In genomic region chr6:94181673-94182255, GRCm38 (mm10) we compare ENCODE assay signal across 23 mouse cellular contexts.
DNase-seq lines count a peak whose midpoint lies in the region; ATAC-seq lines count a peak whose summit lies in the region.
"Had no signal": no experiment of that assay in that cellular context is flagged by ENCODE, and none has a peak within 500 bp of the region (broad histone marks: within the 10 kb centered on the region; RNA-seq: fewer than 3 reads in every experiment).

No protein-coding gene starts in this region.

- H3K4me2 ChIP-seq in kidney, embryonic 15.5 days, result no peak overlapping the region
- H3K4me2 ChIP-seq: embryonic facial prominence, embryonic 15.5 days; hindbrain, embryonic 15.5 days had no signal

- H3K27ac ChIP-seq in heart, embryonic 10.5 days, result peak overlapping the region; percentile 39; the same call in 1 of the 2 replicates
- peak overlapping the region; percentile 78; the same call in 1 of the 2 replicates for H3K27ac ChIP-seq in kidney, embryonic 15.5 days
- 0 out of 2 replicates have a peak overlapping the region, but pooled peaks have one; percentile 3 for H3K27ac ChIP-seq in limb, embryonic 10.5 days
- H3K27ac ChIP-seq: embryonic facial prominence, embryonic 15.5 days; forebrain, embryonic 10.5 days; hindbrain, embryonic 15.5 days; macrophage; midbrain, embryonic 10.5 days had no signal

- 42% methylated on average over 2 of the region's 2 CpGs for WGBS in heart, embryonic 10.5 days
- 16% methylated on average over 2 of the region's 2 CpGs for WGBS in kidney, embryonic 15.5 days
- WGBS in limb, embryonic 10.5 days, result 7% methylated on average over 2 of the region's 2 CpGs

- H3K36me3 ChIP-seq in heart, embryonic 10.5 days, result no peaks in the 10 kb centered on the region
- H3K36me3 ChIP-seq in kidney, embryonic 15.5 days, result no peaks in the 10 kb centered on the region
- H3K36me3 ChIP-seq in limb, embryonic 10.5 days, result no peaks in the 10 kb centered on the region
- H3K36me3 ChIP-seq: embryonic facial prominence, embryonic 15.5 days; forebrain, embryonic 10.5 days; hindbrain, embryonic 15.5 days; midbrain, embryonic 10.5 days had no signal

- H3K9me3 ChIP-seq in heart, embryonic 10.5 days, result no peaks in the 10 kb centered on the region
- no peaks in the 10 kb centered on the region for H3K9me3 ChIP-seq in kidney, embryonic 15.5 days (replicated peaks)
- no peaks in the 10 kb centered on the region for H3K9me3 ChIP-seq in limb, embryonic 10.5 days (replicated peaks)
- H3K9me3 ChIP-seq: embryonic facial prominence, embryonic 15.5 days; forebrain, embryonic 10.5 days; hindbrain, embryonic 15.5 days; midbrain, embryonic 10.5 days had no signal

- intact Hi-C loops in heart, postnatal 36 days (cut with DNase I), result no loop called here
- intact Hi-C loops in left cerebral cortex, postnatal 10 days (cut with DNase I), result no loop called here

- peaks cover 80% of the 10 kb centered on the region for H3K4me1 ChIP-seq in heart, embryonic 10.5 days
- peaks cover 65% of the 10 kb centered on the region for H3K4me1 ChIP-seq in kidney, embryonic 15.5 days
- peaks cover 58% of the 10 kb centered on the region for H3K4me1 ChIP-seq in limb, embryonic 10.5 days

- H3K9ac ChIP-seq in kidney, embryonic 15.5 days, result no peak overlapping the region
- H3K9ac ChIP-seq: embryonic facial prominence, embryonic 15.5 days; hindbrain, embryonic 15.5 days had no signal

- no peak for ATAC-seq in kidney, embryonic 15.5 days (replicated peaks; ENCODE audit: low FRiP score)

- no peak for DNase-seq in heart, embryonic 10.5 days (ENCODE audit: low spot score)
- DNase-seq in heart, postnatal 36 days, result no peak
- no peak for DNase-seq in kidney, adult 18-20 months
- peak; percentile 73 for DNase-seq in Muller cell, postnatal 12 days (ENCODE audit: inconsistent ontology term)
- no peak for DNase-seq in limb, embryonic 10.5 days (ENCODE audit: low spot score)
- DNase-seq in left cerebral cortex, postnatal 10 days (ENCODE audit: extremely low spot score in 1 of 2, low spot score in 2 of 2), result no peak
- DNase-seq in spleen, postnatal 14 days (ENCODE audit: low spot score in 2 of 2), result no peak
- DNase-seq: adrenal gland, adult 2 months; B cell, adult 2 months; cerebellum, postnatal 14 days; embryo, embryonic 11 days; gastrocnemius, adult 2 months; kidney, adult 11 months; liver; right cerebral cortex, postnatal 14 days; spleen, adult 18-20 months; thymus, postnatal 14 days had no signal

- H3K4me3 ChIP-seq in heart, embryonic 10.5 days, result no peak overlapping the region
- H3K4me3 ChIP-seq in kidney, embryonic 15.5 days (replicated peaks), result no peak overlapping the region
- no peak overlapping the region for H3K4me3 ChIP-seq in limb, embryonic 10.5 days
- H3K4me3 ChIP-seq: embryonic facial prominence, embryonic 15.5 days; forebrain, embryonic 10.5 days; gastrocnemius, adult 2 months; hindbrain, embryonic 15.5 days; midbrain, embryonic 10.5 days had no signal

- H3K27me3 ChIP-seq in heart, embryonic 10.5 days (ENCODE audit: insufficient read depth, poor library complexity, severe bottlenecking), result no peaks in the 10 kb centered on the region
- no peaks in the 10 kb centered on the region for H3K27me3 ChIP-seq in kidney, embryonic 15.5 days
- no peaks in the 10 kb centered on the region for H3K27me3 ChIP-seq in limb, embryonic 10.5 days (ENCODE audit: low read depth, poor library complexity, severe bottlenecking)
- H3K27me3 ChIP-seq: embryonic facial prominence, embryonic 15.5 days; hindbrain, embryonic 15.5 days had no signal

Comparison
In these comparisons a context has a peak if more than half of its experiments do, and no peak if none do; other contexts are left out.
1. H3K27ac ChIP-seq: peak in every context shown above with its lines; median percentile 78 in kidney, embryonic 15.5 days; 39 in heart, embryonic 10.5 days; 3 in limb, embryonic 10.5 days.